Mouse (Mus musculus) lung, postnatal 0 days (tissue): ENCODE results near the gene Gbf1. TPM values are rescaled to one million over a fixed set of nuclear protein-coding genes. Genes with fewer than 3 reads are reported as not detected.
A peak's percentile ranks its signal among the peaks of the same experiment; 100 is the strongest.

Source experiments
- ATAC-seq: fragments of 200-750 bp; cut with Nextera tagmentation; 2 replicates; pipeline ENCODE4 v1.8.0; 2017; ENCODE audit warnings: moderate library complexity
- DNase-seq: peaks from one replicate; pipeline ENCODE4 v3.0.0-alpha.2; 2016; ENCODE audit warnings: low spot score
- H3K27ac ChIP-seq: fragments of 300-500 bp; sonication (generic); 2 replicates; pipeline ENCODE4 v1.5.1; 2014; ENCODE audit warnings: antibody characterized with exemption, mild to moderate bottlenecking, low read length, mixed read lengths
- H3K27me3 ChIP-seq: fragments of 300-500 bp; sonication (generic); replicated peaks from 2 replicates; pipeline ENCODE4 v1.6.1; 2014; ENCODE audit warnings: low read length, mixed read lengths; ENCODE audit not compliant: insufficient read depth
- H3K36me3 ChIP-seq: fragments of 300-500 bp; sonication (generic); 2 replicates; pipeline ENCODE4 v1.6.1; 2014; ENCODE audit warnings: low read length, mixed read lengths; ENCODE audit not compliant: insufficient read depth
- H3K4me1 ChIP-seq: fragments of 300-500 bp; sonication (generic); 2 replicates; pipeline ENCODE4 v1.6.1; 2014; ENCODE audit warnings: antibody characterized with exemption, low read depth, low read length, mixed read lengths; ENCODE audit not compliant: insufficient read depth
- H3K4me2 ChIP-seq: fragments of 300-500 bp; sonication (generic); replicated peaks from 2 replicates; pipeline ENCODE4 v1.6.1; 2014; ENCODE audit warnings: low read depth, mild to moderate bottlenecking, low read length, moderate library complexity, mixed read lengths
- H3K4me3 ChIP-seq: fragments of 300-500 bp; sonication (generic); 2 replicates; pipeline ENCODE4 v1.5.1; 2014; ENCODE audit warnings: low read depth, low read length
- H3K9ac ChIP-seq: fragments of 300-500 bp; sonication (generic); replicated peaks from 2 replicates; pipeline ENCODE4 v1.6.1; 2014; ENCODE audit warnings: low read depth, mild to moderate bottlenecking
- H3K9me3 ChIP-seq: fragments of 300-500 bp; sonication (generic); 2 replicates; pipeline ENCODE4 v1.6.1; 2016; ENCODE audit warnings: low read length, mixed read lengths
- CTCF ChIP-seq: IDR thresholded peaks from 2 replicates; pipeline ENCODE4 v1.5.1; 2016; ENCODE audit warnings: antibody characterized with exemption, mild to moderate bottlenecking
- EP300 ChIP-seq: IDR thresholded peaks from 2 replicates; pipeline ENCODE4 v1.6.1; 2016; ENCODE audit warnings: antibody characterized with exemption, mild to moderate bottlenecking, control low read depth
- WGBS: fragments of 180-500 bp; shearing (Covaris S2); extraction: QIAGEN DNeasy Blood & Tissue Kit; methylation state at CpG from one replicate; pipeline ENCODE4 v1.1.7; 2014; 5-methylcytosine and 5-hydroxymethylcytosine counted together
- polyA plus RNA-seq: library from polyadenylated mRNA; unstranded; fragments of >200 nt; fragmentation: Nextera tagmentation; extraction: Ambion mirVana; gene quantifications from 2 replicates; pipeline ENCODE4 v1.2.1, GENCODE M21; 2015

Gbf1 gene
- polyA plus RNA-seq, 1 experiment from 2014 or later = 32.1 TPM

GRCm38 (mm10) chr19:46327531-46328064, 175.3 kb downstream of the Gbf1 start:
- no peak for ATAC-seq
- no peak overlapping the region for H3K9ac ChIP-seq
- H3K27ac ChIP-seq = peak overlapping the region; percentile 86; the same call in 1 of the 2 replicates
- H3K4me3 ChIP-seq = peak overlapping the region; percentile 61
- peaks cover 26% of the 10 kb centered on the region for H3K27me3 ChIP-seq
- no peak for DNase-seq
- peaks cover 20% of the 10 kb centered on the region for H3K4me1 ChIP-seq
- 0 out of 2 replicates have a peak, but pooled peaks cover 3% of the 10 kb centered on the region for H3K36me3 ChIP-seq
- peak overlapping the region; percentile 99 for H3K4me2 ChIP-seq
- no peaks in the 10 kb centered on the region for H3K9me3 ChIP-seq
- 23% methylated on average over 14 of the region's 14 CpGs for WGBS
- TF ChIP-seq CTCF (no peak; the same call in 1 of the 2 replicates), EP300 (no peak)

GRCm38 (mm10) chr19:46328081-46329030, 176.0 kb downstream of the Gbf1 start, which contains the start of gene Fbxl15:
TSS of gene Fbxl15 (plus strand) at chr19:46328184.
- peak; percentile 91 for ATAC-seq
- TF ChIP-seq EP300 (no peak), CTCF (no peak)
- Histone ChIP-seq H3K27me3 (peaks cover 25% of the 10 kb centered on the region), H3K4me2 (peak within 1 kb of the TSS; percentile 99), H3K36me3 (0 out of 2 replicates have a peak, but pooled peaks cover 3% of the 10 kb centered on the region), H3K9me3 (no peaks in the 10 kb centered on the region), H3K4me3 (peak within 1 kb of the TSS; percentile 61), H3K27ac (peak within 1 kb of the TSS; percentile 86), H3K4me1 (peaks cover 20% of the 10 kb centered on the region), H3K9ac (peak within 1 kb of the TSS; percentile 30; the same call in 1 of the 2 replicates)
- WGBS = under 1% methylated on average over 75 of the region's 81 CpGs
- DNase-seq = peak; percentile 97

GRCm38 (mm10) chr19:46329031-46329641, 176.8 kb downstream of the Gbf1 start:
- TF ChIP-seq EP300 (no peak), CTCF (no peak)
- Histone ChIP-seq H3K27ac (0 out of 2 replicates have a peak overlapping the region, but pooled peaks have one; percentile 86), H3K4me2 (peak overlapping the region; percentile 99), H3K27me3 (peaks cover 23% of the 10 kb centered on the region), H3K4me3 (peak overlapping the region; percentile 61), H3K36me3 (0 out of 2 replicates have a peak, but pooled peaks cover 3% of the 10 kb centered on the region), H3K4me1 (peaks cover 20% of the 10 kb centered on the region), H3K9me3 (no peaks in the 10 kb centered on the region), H3K9ac (peak overlapping the region; percentile 30; the same call in 1 of the 2 replicates)
- whole genome bisulfite sequencing = 2% methylated on average over 53 of the region's 54 CpGs
- DNase-seq = no peak
- peak; percentile 2; the same call in 1 of the 2 replicates for ATAC-seq

- no peak overlapping the region; the same call in 1 of the 2 replicates for H3K4me2 ChIP-seq
- H3K9ac ChIP-seq = no peak overlapping the region
- H3K4me1 ChIP-seq = peaks cover 20% of the 10 kb centered on the region
- no peaks in the 10 kb centered on the region for H3K9me3 ChIP-seq
- DNase-seq (peak; percentile 92), ATAC-seq (peak; percentile 58)
- H3K27me3 ChIP-seq = peaks cover 15% of the 10 kb centered on the region
- 5% methylated on average over 16 of the region's 16 CpGs for whole genome bisulfite sequencing
- H3K4me3 ChIP-seq = no peak overlapping the region
- H3K36me3 ChIP-seq = 0 out of 2 replicates have a peak, but pooled peaks cover 3% of the 10 kb centered on the region
- TF ChIP-seq CTCF (peak; percentile 97), EP300 (no peak)
- H3K27ac ChIP-seq = no peak overlapping the region
These were observed 177.6 kb downstream of the Gbf1 start for GRCm38 (mm10) chr19:46329951-46330350.

GRCm38 (mm10) chr19:46330696-46331095, 178.4 kb downstream of the Gbf1 start:
- H3K9me3 ChIP-seq = no peaks in the 10 kb centered on the region
- WGBS = 91% methylated on average over 12 of the region's 12 CpGs
- DNase-seq = no peak

More at GRCm38 (mm10) chr19:46330696-46331095, 178.4 kb downstream of the Gbf1 start:
- TF ChIP-seq EP300 (no peak), CTCF (no peak)
- ATAC-seq = no peak
- Histone ChIP-seq H3K27me3 (0 out of 2 replicates have a peak, but pooled peaks cover 10% of the 10 kb centered on the region), H3K4me1 (peaks cover 20% of the 10 kb centered on the region), H3K27ac (no peak overlapping the region), H3K4me3 (no peak overlapping the region), H3K36me3 (0 out of 2 replicates have a peak, but pooled peaks cover 3% of the 10 kb centered on the region), H3K4me2 (no peak overlapping the region), H3K9ac (no peak overlapping the region)
